Mouse (Mus musculus) kidney, adult 11 months (tissue): ENCODE results near the gene Plekha4.
"Not testable (repeated sequence)": the region's sequence is repeated elsewhere in the genome, so short reads cannot be mapped to it uniquely, and the experiment has no call there.

ENCODE experiments used
- DNase-seq: peaks from one replicate; pipeline ENCODE4 v3.0.0; 2022

Gene Plekha4

DNA sequence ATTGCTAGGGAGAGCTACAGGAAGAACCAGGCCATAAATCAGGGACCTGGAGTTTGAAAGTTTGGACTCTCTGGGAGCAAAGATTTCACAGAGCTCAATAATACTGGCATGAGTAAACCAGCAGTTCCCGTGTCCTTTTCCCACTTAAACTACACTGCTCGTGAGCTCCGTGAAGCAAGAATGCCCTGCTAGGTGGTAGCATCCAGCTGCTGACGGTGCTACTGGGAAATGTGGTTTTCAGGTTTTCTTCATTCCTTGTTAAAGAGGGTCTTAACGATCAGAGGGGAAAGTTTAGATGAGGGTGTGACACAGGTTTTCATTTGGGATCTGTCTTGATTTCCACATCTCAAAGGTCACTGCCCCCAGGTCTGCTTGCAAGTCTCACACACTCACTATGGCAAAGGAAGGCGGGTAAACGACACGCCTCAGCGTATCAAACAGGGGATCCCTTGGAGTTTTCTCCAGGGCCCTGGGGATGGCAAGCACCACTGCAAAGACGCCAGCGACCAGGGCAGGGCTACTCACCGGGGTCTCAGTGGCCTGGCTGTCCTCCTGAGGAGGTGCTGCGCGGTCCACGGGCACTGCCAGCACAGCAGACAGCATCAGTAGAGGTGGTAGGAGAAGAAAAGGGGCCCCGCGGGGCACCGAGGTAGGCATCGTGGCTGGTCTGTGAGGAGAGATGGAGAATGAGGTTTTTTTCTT is 16.8 kb upstream of the Plekha4 start:
- no peak for DNase-seq

DNA sequence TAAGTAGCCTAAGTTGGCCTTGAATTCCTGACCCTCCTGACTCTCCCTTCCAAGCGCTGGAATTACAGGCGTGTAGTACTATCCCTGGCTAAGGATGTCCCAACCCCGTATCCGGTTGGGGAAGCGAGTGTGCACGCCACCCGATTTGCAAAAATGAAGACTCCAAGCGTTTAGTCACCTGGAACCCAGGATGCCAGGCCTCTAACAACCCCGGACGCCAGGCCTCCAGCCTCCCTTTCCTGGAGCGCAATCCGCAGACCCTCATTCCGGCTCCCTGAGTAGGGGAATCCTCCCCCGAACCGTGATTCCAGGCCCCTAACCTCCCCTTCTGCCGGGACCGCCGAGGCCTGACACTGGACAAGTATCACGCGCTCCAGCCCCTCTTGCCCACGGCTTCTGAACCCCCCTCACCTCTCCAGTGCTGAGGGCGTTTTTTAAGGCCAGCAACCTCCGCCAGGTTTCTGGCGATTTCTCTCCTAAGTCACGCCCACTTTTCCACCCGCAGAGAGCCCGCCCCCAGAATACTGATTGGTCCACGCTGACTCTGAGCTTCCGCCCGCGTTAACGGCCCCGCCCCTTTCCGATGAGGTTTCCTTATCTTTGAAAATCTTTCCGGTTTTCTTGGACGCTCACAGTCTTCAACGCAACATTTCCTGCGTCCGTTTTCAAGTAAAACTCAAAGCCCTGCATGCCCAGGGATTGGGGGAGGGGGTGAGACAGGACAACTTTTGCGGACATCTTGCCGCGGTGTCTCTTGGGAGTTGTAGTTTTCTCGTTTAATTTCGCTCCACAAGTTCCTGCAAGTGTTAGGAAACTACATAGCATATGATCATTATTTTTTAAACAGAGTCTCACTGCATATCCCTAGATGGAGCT is 16.0 kb upstream of the Plekha4 start, which contains the start of gene Nucb1:
TSS of gene Nucb1 (minus strand) at position 495 of the 876 bp plus-strand sequence.
- peak; percentile 94 for DNase-seq

DNA sequence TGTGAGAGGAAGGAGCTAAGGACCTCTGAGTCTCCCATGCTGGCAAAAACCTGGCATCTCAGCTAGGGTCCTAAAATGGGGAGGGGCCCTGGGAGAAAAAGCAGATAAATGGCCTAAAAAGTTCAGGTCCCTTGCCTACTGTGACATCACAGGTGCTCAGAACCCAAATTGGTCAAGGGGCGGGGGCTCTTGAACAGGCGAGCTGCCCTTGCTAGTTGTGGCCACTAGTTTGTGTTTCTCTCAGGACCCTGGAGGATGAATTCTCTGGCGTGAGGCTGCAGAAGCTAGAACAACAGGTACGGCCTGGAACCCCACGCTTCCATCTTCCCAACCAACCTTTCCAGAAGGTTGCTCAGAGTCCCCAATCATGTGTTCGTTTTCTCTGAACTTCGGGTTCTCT is 11.7 kb upstream of the Plekha4 start:
- DNase-seq = no peak

DNA sequence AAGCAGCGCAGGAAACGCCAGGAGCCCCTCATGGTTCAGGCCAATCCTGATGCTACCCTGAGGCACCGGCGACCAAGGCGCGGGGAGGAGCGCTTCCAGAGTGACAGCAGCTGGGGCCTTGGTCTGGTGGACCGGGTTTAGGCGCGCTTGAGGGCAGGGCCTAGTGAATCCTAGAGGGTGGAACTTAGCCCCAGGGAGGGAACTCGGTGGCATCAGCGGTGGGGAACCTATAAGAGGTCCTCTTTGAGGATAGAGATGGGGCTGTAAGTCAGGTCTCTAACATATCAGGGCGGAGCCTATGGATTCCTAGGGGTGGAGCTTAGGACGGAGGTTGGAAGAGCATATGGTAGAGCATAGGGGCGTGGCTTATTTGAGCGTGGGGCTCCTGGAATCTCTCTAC is 10.7 kb upstream of the Plekha4 start:
- DNase-seq = no peak

DNA sequence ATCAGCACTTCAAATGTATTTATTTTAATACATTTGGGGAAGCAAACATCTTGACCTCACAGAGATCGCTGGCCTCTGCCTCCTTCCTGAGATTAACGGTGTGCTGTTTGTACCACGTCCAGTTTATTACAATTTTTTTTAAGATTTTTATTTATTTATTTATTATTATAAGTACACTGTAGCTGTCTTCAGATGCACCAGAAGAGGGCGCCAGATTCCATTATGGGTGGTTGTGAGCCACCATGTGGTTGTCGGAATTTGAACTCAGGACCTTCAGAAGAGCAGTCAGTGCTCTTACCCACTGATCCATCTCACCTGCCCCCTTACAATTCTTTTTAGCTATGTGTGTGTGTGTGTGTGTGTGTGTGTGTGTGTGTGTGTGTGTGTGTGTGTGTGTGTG is 9.3 kb upstream of the Plekha4 start:
- not testable (repeated sequence) for DNase-seq

DNA sequence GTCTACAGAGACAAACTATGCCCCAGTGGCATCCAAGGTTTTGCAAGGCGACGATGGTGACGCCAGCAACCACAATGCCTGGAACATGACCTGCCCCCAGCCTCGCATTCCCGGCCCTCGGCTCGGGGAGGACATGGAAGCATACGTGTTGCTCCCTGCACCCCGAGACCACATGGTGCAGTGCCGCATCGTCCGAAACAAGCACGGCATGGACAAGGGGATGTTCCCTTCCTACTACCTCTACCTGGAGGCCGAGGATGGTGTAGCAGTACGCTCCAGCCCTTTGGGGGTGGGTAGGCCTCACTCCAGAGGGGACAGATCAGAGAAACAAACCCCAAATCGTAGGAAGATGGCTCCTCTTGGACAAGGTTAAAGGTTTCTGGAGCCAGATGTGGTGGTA is 7.5 kb upstream of the Plekha4 start:
- DNase-seq = no peak

DNA sequence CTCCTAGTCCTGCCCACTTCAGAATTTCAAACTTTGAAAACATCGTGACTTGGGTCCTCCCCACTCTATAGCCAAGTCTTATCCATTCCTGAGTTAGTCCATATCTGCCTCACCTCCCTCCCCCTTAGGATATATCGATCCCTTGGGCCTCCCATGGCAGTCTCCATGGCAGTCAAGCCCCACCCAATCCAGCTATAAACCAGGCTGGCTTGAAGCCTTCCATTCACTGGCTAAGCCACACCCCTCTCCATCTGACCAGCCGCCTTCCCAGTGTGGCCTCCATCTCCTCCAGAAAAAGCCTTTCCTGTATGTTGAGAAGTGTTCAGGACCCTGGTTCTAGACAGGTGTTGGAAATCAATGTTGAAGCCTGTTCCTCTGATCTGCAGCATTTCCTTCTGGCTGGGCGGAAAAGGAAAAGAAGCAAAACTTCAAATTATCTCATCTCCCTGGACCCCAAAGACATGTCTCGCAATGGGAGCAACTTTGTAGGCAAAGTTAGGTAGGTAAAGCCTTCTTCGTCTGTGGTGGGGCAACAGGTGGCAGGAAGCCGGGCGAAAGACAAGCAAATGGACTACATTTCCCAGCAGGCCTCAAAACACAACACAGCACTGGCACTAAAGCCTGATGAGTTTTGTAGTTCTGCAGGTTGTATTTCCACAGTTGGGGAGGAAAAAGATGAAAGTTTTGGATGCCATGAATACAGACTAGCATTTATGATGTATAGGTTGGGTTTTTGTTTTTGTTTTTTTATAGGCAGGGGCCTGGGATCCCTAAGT is 6.6 kb upstream of the Plekha4 start:
- DNase-seq = no peak

DNA sequence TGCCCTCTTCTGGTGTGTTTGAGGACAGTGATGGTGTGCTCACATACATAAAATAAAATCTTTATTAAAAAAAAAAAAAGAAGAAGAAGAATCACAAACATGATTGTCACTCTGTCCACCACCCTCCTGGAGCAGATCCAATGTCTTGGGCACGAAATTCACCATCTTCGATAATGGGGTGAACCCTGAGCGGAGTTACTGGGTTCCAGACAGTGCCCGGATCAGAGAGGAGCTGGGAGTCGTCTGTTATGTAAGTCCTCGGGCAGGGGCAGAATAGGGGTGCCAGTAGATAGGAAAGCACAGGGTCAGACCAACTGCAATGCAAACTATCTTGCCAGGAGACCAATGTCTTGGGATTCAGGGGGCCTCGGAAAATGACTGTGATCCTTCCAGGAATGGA is 5.5 kb upstream of the Plekha4 start:
- no peak for DNase-seq

DNA sequence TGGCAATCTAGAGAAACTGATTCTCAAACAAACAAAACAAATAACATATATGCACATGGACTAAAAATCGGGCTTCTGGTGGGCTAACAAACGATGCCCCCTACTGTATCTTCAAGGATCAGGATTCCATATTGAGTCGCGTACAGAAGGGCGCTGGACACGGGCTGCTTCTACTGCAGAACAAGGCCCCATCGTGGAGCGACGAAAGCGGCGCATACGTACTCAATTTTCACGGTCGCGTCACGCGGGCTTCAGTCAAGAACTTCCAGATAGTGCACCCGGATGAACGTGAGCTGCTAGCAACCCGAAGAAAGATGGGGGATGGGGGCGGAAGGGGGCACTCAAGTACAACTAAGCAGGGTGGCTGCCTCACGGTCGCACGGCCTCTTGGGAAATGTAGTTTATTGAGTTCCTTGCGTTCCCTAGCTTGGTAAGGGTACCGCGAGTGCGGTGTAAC is 4.4 kb upstream of the Plekha4 start:
- DNase-seq = peak; percentile 89

DNA sequence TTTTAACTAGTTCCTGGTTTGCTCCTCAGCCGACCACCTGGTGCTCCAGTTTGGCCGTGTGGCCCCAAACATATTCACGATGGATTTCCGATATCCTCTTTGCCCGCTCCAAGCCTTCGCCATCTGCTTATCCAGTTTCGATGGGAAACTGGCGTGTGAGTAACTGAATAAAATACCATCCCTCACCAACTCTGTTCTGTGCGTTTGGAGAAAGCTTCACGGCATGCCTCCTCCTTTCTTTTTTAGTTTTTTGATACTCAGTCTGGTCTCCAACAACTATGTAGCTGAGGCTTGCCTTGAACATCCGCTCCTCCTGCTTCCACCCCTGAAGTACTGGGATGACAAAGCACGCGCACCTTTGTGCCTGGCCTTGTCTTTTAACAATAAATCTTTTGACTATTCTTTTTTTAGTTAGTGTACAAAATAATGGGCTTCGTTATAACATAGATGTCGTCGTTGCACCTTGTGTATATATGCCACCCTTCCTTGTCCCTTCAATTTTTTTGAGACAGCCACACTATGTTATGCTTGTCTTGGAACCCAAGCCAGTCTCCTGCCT is 3.9 kb upstream of the Plekha4 start:
- no peak for DNase-seq

DNA sequence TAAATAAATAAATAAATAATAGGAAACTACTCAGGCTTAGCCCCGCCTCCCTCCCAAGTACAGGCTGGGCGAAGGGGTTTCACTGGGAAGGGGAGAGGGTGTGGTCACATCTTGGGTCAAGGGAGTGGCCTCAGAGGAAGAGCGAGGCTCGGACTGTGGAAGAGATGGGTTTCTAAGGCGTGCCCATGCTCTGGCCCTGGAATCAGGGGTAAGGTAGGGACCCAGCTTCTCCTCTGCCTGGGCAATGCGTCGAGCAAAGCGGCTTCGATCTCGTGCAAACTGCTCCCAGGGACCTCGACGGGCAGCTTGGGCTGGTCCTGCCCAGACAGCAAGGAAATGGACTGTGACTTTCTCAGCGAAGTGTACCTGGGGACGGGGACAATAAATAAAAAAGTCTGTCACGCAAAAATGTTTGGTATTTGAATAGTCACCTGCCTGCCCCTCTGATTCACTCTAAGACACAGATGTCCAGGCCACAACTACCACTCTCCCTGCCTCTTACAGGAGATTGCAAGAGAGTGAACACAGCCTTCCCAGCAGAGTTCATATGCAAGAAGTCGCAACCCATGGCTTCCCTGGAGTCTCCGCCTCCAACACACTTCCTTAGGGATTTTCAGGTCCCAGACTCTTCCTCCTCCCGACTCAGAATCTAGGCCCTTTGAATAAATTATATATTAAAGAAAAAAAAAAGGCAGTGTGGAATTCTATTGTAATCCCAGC is 3.0 kb upstream of the Plekha4 start:
- peak; percentile 37 for DNase-seq

DNA sequence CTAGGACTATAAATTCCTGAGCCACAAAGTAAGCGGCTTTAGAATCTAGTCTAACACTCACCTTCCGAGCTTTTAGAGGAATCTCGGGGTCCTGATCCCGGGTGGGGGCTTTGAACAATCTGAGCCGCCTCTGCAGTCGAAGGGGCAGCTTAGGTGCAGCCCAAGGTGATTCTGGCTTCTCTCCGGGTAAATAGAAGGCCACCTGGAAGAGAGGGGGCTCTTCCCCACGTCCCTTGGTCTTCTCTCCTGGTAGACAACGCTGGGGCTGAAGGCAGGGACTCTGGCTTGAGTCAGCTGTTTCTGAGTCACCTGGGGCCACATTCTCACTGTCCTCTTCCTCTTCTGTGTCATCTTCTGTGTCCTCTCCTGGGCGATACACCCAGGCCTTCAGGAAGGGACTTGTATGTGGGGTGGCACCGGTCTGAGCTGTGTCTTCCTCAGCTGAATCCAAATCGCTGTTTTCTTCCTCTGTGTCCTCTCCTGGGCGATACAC is 2.4 kb upstream of the Plekha4 start:
- no peak for DNase-seq

DNA sequence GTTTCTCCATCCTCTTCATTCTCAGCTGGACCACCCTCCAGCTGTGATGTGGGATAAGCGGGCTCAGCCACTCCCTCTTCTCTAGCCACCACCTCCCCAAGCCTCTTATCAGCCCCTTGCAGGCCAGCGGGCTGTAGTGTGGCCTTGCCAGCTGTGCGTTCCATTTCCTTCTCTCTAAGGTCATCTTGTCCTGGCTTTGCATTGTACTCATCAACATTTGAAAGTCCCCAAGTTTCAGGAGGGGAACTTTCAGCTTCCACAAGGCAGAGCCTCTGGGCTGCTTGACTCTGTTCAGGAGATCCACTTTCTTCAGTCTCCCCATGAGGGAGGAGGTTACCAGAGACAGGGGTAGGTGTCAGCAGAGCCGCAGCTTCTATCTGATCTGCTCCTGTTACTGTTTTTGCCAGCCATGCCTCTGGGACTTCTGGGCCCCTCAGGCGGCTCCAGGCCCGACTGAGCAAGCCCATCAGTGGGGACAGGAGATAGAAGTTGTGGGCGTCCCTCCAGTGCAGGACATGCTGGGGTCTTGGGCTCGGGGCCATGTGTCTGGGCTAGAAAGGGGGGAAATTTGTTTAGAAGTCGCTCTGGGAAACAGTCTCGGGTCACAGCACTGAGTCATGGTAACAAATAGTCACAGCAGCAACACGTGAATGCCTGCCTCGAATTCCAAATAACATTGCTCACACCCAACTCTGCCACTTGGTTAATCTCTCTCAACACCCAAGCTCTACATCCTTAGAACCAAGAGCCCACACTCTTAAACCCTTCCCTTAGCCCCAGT is 1.1 kb upstream of the Plekha4 start:
- DNase-seq = peak; percentile 57

DNA sequence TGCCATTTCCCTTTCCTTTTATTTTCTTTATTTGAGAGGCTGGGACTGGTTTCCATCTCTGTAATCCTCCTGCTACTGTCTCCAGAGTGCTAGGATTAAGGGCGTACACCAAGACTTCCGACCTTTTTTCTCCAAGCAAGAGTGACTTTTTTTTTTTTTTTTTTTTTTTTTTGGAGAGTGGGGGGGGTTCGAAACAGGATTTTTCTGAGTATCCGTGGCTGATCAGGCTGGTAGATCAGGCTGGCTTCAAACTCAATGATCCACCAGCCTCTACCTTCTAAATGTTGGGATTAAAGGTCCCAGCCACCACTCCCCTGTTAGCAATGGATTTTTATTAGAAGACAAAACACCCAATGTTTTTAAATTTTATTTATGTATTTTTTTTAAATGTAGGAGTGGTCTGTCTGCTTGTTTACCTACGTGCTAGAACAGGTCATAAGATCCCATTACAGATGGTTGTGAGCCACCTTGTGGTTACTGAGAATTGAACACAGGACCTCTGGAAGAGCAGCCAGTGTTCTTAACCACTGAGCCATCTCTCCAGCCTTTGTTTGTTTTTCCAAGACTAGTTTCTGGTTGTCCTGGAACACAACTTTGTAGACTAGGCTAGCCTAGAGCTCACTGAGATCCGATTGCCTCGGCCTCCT is 467 bp downstream of the Plekha4 start:
- DNase-seq = peak; percentile 45

DNA sequence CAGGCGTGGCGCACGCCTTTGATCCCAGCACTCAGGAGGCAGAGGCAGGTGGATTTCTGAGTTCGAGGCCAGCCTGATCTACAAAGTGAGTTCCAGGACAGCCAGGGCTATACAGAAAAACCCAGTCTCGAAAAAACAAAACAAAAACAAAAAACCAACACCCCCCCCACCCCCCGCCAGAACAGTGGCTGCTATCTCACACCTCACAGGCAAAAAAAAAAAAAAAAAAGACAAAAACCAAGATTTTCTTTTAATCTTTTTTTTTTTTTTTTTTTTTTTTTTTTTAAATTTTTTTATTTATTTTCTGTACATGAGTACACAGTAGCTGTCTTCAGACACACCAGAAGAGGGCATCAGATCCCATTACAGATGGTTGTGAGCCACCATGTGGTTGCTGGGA is 1.0 kb downstream of the Plekha4 start:
- DNase-seq = not testable (repeated sequence)

DNA sequence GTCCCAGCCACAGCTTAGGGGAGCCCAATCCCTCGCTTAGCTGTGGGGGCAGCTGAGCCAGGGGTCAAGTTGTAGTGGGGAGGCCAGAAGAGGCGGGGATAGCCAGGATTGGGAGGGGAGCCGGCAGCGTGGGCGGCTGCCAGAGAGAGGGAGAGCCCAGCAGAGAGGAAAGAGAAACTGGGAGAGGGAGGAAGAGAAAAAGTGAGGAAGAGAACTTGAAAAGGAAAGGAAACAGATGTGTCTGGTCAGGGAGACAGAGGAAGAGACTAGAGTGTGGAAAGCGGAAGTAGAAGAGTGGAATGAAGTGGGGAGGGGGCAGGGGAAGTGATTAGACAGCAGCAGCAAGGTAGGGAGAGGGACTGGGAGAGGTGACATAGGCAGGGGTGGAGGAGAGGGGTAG is 3.3 kb downstream of the Plekha4 start:
- no peak for DNase-seq

DNA sequence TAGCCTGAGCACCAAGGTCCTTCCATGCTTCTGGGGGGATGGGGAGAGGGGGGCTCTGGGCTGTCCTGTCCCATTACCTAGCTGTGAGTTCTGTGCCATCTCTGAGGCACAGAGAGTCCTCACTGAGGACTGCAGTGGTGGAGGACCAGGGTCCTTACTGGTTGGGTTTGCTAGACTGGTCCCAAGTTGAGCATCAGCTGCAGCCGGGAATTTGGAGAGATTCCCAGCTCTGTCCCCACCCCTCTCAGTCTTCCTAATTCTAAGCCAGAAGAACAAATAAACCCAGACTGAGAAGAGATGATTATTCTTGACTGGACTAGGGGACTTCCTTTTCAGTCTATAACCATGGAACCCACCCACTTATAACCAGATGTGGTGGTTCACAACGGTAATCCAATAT is 4.5 kb downstream of the Plekha4 start:
- DNase-seq = no peak

DNA sequence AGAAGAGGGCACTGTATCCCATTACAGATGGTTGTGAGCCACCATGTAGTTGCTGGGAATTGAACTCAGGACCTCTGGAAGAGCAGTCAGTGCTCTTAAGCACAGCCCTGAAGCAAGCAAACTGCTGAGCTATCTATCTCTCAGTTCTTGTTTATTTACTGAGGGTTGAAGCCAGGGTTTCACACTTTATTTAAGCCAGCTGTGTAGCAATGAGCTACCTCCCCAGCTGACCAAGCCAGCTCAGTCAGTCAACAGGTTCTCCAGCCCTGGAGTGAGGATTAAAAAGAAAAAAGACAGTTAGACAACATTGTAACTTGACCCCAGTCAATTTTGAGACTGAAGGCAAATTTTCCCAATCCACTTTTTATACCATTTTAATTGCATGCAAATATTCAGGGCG is 9.5 kb downstream of the Plekha4 start:
- DNase-seq = no peak

DNA sequence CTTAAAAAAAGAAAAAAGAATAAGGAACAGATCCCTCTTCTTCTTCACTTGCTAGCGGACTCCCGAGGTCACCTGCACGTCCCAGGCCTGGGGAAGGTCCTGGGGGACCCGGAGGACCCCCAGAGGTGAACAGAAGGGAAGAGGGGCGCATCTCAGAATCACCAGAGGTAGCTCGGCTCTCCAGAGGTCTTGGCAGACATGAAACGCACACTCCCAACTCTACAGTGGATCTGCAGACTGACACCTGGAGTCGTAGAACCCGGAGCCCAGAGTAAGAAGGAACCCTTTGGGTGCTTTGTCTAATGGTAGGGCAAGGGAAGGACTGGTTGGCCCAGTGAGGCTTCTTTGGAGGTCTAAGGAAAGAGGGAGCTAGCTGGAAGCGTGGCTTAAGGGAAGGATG is 11.5 kb downstream of the Plekha4 start:
- DNase-seq = no peak

DNA sequence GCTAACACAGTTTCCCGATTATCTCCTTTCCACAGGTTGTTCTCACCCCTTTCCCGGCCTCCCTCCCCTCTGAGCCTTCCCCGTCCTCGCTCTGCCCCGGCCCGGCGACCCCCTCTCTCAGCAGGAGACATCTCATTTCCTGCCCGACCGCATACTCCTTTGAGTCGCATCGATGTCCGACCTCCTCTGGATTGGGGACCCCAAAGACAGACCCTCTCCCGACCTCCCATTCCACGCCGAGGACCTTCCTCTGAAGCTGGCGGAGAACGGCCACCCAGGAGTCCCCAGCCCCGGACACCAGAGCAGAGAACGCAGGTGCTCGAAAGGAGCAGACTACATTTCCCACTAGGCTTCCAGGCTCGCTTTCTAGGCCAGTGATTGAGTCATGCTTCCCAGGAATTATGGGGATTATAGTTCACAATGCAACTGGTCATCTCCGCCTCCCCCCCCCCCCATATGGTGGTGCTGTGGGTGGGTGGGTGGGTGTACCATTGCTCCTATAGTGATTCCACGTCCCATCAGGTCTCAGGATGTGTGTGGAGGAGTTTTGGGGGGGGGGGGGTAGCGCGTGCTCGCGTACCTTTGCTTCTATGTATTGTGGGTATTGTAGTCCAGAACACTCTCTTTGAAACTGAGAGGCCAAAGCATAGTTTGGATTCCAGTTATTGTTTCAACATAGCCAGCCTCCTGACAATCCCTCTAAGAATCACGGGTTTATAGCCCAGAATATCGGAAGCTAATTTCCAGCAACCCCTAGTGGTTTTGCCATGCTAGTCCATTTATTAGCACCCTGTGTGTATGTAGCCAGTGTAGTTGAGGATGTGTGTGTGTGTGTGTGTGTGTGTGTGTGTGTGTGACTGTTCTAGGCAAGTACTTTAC is 12.3 kb downstream of the Plekha4 start:
- DNase-seq = peak; percentile 66
